ENCODE assay signal across 7 mouse cellular contexts in the genomic region with DNA sequence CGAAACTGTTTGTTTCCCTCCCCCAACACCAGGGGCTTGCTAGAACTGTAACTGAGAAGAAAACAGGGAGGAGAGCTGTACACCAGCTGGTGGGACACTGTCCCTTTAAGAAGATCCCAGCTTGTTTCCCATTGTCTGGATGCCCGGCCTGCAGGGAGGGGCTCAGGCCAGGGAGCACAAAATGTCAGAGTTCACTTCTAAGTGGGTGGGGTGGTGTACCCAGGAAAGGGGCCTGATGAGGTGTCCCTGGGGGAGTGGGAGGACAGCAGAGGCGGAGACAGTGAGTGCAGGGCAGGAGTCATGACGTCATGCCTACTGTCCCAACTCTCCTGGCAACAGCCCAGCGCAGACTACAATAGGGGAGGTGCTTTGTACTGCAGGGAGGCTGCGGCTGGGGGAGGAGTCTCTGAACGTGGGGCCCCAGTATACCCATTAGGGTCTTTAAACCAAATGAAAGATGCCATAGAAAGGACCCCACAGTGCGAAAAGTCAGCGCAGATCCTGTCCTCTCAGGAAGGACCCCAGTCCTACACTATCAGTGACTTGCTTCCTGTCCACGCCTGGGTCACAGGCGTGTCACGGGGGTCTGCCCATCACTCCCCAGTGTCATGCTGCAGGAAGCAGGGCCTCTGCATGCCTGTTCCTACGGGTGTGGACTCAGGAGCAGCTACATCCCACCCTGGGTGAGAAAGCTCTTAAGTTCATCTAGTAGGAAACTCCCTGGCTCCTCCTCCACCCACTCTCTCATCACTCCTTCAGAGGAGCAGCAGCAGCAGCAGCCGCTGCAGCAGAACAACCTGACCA. TPM values are rescaled to one million over a fixed set of nuclear protein-coding genes. Genes with fewer than 3 reads are reported as not detected.
A peak's percentile ranks its signal among the peaks of the same experiment; 100 is the strongest.
DNase-seq lines count a peak whose midpoint lies in the region; ATAC-seq lines count a peak whose summit lies in the region.

No protein-coding gene starts in this region.

- H3K4me3 ChIP-seq in intestine, embryonic 15.5 days (replicated peaks): peak overlapping the region; percentile 35

- ATAC-seq in granulocyte monocyte progenitor cell, adult 5-6 weeks (replicated peaks; ENCODE audit: poor library complexity, severe bottlenecking): peak; percentile 60
- peak; percentile 91 for ATAC-seq in intestine, embryonic 15.5 days
- ATAC-seq in megakaryocyte-erythroid progenitor cell, adult 5-6 weeks (replicated peaks; ENCODE audit: low FRiP score, low TSS enrichment, poor library complexity, severe bottlenecking): peak; percentile 88

- peak overlapping the region; percentile 86 for H3K27ac ChIP-seq in intestine, embryonic 15.5 days

- H3K4me2 ChIP-seq in intestine, embryonic 15.5 days (replicated peaks): peak overlapping the region; percentile 73

- intact Hi-C loops in left cerebral cortex, postnatal 36 days (cut with DNase I): loop anchor here (1.0 kb wide), 1 partner anchor 12 kb away; a partner anchor contains a TSS

- DNase-seq in adipocyte (ENCODE audit: low spot score): peak; percentile 91
- peak; percentile 91 for DNase-seq in embryo, embryonic 10 days (ENCODE audit: low spot score)
- peak; percentile 37 to 46 for DNase-seq in left cerebral cortex, postnatal 36 days (ENCODE audit: low spot score in 2 of 2)
- peak; percentile 65 to 69 for DNase-seq in right cerebral cortex, postnatal 10 days (ENCODE audit: low spot score in 2 of 2)

- no peaks in the 10 kb centered on the region for H3K9me3 ChIP-seq in intestine, embryonic 15.5 days

- no peaks in the 10 kb centered on the region for H3K27me3 ChIP-seq in intestine, embryonic 15.5 days (replicated peaks)

- peaks cover 41% of the 10 kb centered on the region for H3K4me1 ChIP-seq in intestine, embryonic 15.5 days (replicated peaks)

- H3K36me3 ChIP-seq in intestine, embryonic 15.5 days: no peaks in the 10 kb centered on the region

- H3K9ac ChIP-seq in intestine, embryonic 15.5 days: peak overlapping the region; percentile 26

- WGBS in intestine, embryonic 15.5 days: 5% methylated on average over 14 of the region's 14 CpGs

RNA-seq across cellular contexts. Expression of a gene that starts 12.2 kb away (rescaled TPM):
- total RNA-seq in granulocyte monocyte progenitor cell, adult 5-6 weeks (2014; fragmentation: Nextera tagmentation): 30.6 and 30.9 TPM in 2 replicates
- 11.4 and 13.6 TPM in 2 replicates for total RNA-seq in granulocyte monocyte progenitor cell, adult 5-6 weeks (2017)
- polyA plus RNA-seq in intestine, embryonic 15.5 days (2015; fragmentation: Nextera tagmentation; extraction: Ambion mirVana): 3.7 and 4.1 TPM in 2 replicates
- 10 to 100 TPM; 63.2 to 71.6 TPM for total RNA-seq in left cerebral cortex, postnatal 36 days (2021)
- total RNA-seq in megakaryocyte-erythroid progenitor cell, adult 5-6 weeks (2014; fragmentation: Nextera tagmentation): 6.9 and 8.4 TPM in 2 replicates
- 3.3 and 3.8 TPM in 2 replicates for total RNA-seq in megakaryocyte-erythroid progenitor cell, adult 5-6 weeks (2017)

RNA-seq across cellular contexts. Expression of a gene that starts 36.9 kb away (rescaled TPM):
- 226 and 246 TPM in 2 replicates for total RNA-seq in granulocyte monocyte progenitor cell, adult 5-6 weeks (2014; fragmentation: Nextera tagmentation)
- 252 and 300 TPM in 2 replicates for total RNA-seq in granulocyte monocyte progenitor cell, adult 5-6 weeks (2017)
- 382 and 397 TPM in 2 replicates for polyA plus RNA-seq in intestine, embryonic 15.5 days (2015; fragmentation: Nextera tagmentation; extraction: Ambion mirVana)
- 100 to 1,000 TPM; 317 to 353 TPM for total RNA-seq in left cerebral cortex, postnatal 36 days (2021)
- 253 and 273 TPM in 2 replicates for total RNA-seq in megakaryocyte-erythroid progenitor cell, adult 5-6 weeks (2014; fragmentation: Nextera tagmentation)
- total RNA-seq in megakaryocyte-erythroid progenitor cell, adult 5-6 weeks (2017): 220 and 233 TPM in 2 replicates

Comparison
In these comparisons a context has a peak if more than half of its experiments do, and no peak if none do; other contexts are left out.
1. Peak in every context shown above with its lines: DNase-seq, ATAC-seq, H3K4me3 ChIP-seq and H3K27ac ChIP-seq.